Mouse (Mus musculus) liver, embryonic 12.5 days (tissue): ENCODE data around the gene Stub1. TPM values are rescaled to one million over a fixed set of nuclear protein-coding genes. Genes with fewer than 3 reads are reported as not detected.

Experiments used
- ATAC-seq: fragments of 200-750 bp; cut with Nextera tagmentation; 2 replicates; pipeline ENCODE4 v1.8.0; 2017; ENCODE audit warnings: moderate number of reproducible peaks, mild to moderate bottlenecking, moderate library complexity
- H3K27ac ChIP-seq: fragments of 300-500 bp; sonication (generic); 2 replicates; pipeline ENCODE4 v1.5.1; 2016; ENCODE audit warnings: mild to moderate bottlenecking
- H3K27me3 ChIP-seq: fragments of 300-500 bp; sonication (generic); replicated peaks from 2 replicates; pipeline ENCODE4 v1.6.1; 2016; ENCODE audit warnings: mild to moderate bottlenecking, moderate library complexity
- H3K36me3 ChIP-seq: fragments of 300-500 bp; sonication (generic); 2 replicates; pipeline ENCODE4 v1.6.1; 2016; ENCODE audit warnings: mild to moderate bottlenecking, moderate library complexity
- H3K4me1 ChIP-seq: fragments of 300-500 bp; sonication (generic); 2 replicates; pipeline ENCODE4 v1.6.1; 2016
- H3K4me2 ChIP-seq: fragments of 300-500 bp; sonication (generic); 2 replicates; pipeline ENCODE4 v1.6.1; 2016; ENCODE audit warnings: mild to moderate bottlenecking, moderate library complexity
- H3K4me3 ChIP-seq: fragments of 300-500 bp; sonication (generic); 2 replicates; pipeline ENCODE4 v1.5.1; 2016; ENCODE audit warnings: mild to moderate bottlenecking, moderate library complexity
- H3K9ac ChIP-seq: fragments of 300-500 bp; sonication (generic); 2 replicates; pipeline ENCODE4 v1.6.1; 2016; ENCODE audit warnings: mild to moderate bottlenecking, moderate library complexity
- H3K9me3 ChIP-seq: fragments of 300-500 bp; sonication (generic); replicated peaks from 2 replicates; pipeline ENCODE4 v1.6.1; 2016; ENCODE audit warnings: mild to moderate bottlenecking, moderate library complexity
- WGBS: fragments of 180-500 bp; shearing (Covaris S2); methylation state at CpG from one replicate; pipeline ENCODE4 v1.1.7; 2016; ENCODE audit not compliant: insufficient replicate concordance; 5-methylcytosine and 5-hydroxymethylcytosine counted together
- polyA plus RNA-seq: library from polyadenylated mRNA; unstranded; fragments of >200 nt; fragmentation: Nextera tagmentation; extraction: Ambion mirVana; gene quantifications from 2 replicates; pipeline ENCODE4 v1.2.1, GENCODE M21; 2016

The Stub1 gene
- polyA plus RNA-seq, 1 experiment from 2014 or later = 156 TPM

GRCm38 (mm10) chr17:25825311-25825710 is 7.9 kb downstream of the Stub1 start:
- no peaks in the 10 kb centered on the region for H3K9me3 ChIP-seq
- no peak for ATAC-seq
- H3K4me3 ChIP-seq = peak overlapping the region; percentile 73
- 83% methylated on average over 6 of the region's 6 CpGs for WGBS
- H3K27ac ChIP-seq = no peak overlapping the region
- H3K9ac ChIP-seq = peak overlapping the region; percentile 76
- H3K36me3 ChIP-seq = peaks cover 41% of the 10 kb centered on the region
- H3K4me1 ChIP-seq = peaks cover 57% of the 10 kb centered on the region
- H3K27me3 ChIP-seq = peaks cover 23% of the 10 kb centered on the region
- peak overlapping the region; percentile 87 for H3K4me2 ChIP-seq

- peak overlapping the region; percentile 80 for H3K27ac ChIP-seq
- ATAC-seq = no peak; the same call in 1 of the 2 replicates
- no peaks in the 10 kb centered on the region for H3K9me3 ChIP-seq
- H3K27me3 ChIP-seq = peaks cover 31% of the 10 kb centered on the region
- peaks cover 34% of the 10 kb centered on the region for H3K36me3 ChIP-seq
- H3K4me3 ChIP-seq = peak overlapping the region; percentile 73
- H3K9ac ChIP-seq = peak overlapping the region; percentile 76
- peak overlapping the region; percentile 87 for H3K4me2 ChIP-seq
- WGBS = 54% methylated on average over 16 of the region's 17 CpGs
- H3K4me1 ChIP-seq = peaks cover 52% of the 10 kb centered on the region
These were observed 8.7 kb downstream of the Stub1 start for GRCm38 (mm10) chr17:25824362-25825142.

- H3K4me1 ChIP-seq = peaks cover 49% of the 10 kb centered on the region
- peak within 1 kb of the TSS; percentile 73 for H3K4me3 ChIP-seq
- peak; percentile 73; the same call in 1 of the 2 replicates for ATAC-seq
- peaks cover 33% of the 10 kb centered on the region for H3K36me3 ChIP-seq
- WGBS = 1% methylated on average over 18 of the region's 18 CpGs
- peaks cover 42% of the 10 kb centered on the region for H3K27me3 ChIP-seq
- peak within 1 kb of the TSS; percentile 87 for H3K4me2 ChIP-seq
- H3K9ac ChIP-seq = peak within 1 kb of the TSS; percentile 76
- H3K9me3 ChIP-seq = no peaks in the 10 kb centered on the region
- H3K27ac ChIP-seq = peak within 1 kb of the TSS; percentile 80
These were observed 9.8 kb downstream of the Stub1 start, which contains the start of gene Wdr24 for GRCm38 (mm10) chr17:25823452-25823851. Gene Wdr24 (plus strand): TSS chr17:25823627.

GRCm38 (mm10) chr17:25818851-25819780 is 14.1 kb downstream of the Stub1 start:
- Histone ChIP-seq H3K27me3 (peaks cover 84% of the 10 kb centered on the region), H3K4me1 (peaks cover 17% of the 10 kb centered on the region), H3K27ac (no peak overlapping the region), H3K4me3 (peak overlapping the region; percentile 22), H3K36me3 (no peaks in the 10 kb centered on the region), H3K9ac (no peak overlapping the region), H3K4me2 (peak overlapping the region; percentile 44), H3K9me3 (no peaks in the 10 kb centered on the region)
- ATAC-seq = peak; percentile 45
- 4% methylated on average over 46 of the region's 46 CpGs for WGBS

DNA sequence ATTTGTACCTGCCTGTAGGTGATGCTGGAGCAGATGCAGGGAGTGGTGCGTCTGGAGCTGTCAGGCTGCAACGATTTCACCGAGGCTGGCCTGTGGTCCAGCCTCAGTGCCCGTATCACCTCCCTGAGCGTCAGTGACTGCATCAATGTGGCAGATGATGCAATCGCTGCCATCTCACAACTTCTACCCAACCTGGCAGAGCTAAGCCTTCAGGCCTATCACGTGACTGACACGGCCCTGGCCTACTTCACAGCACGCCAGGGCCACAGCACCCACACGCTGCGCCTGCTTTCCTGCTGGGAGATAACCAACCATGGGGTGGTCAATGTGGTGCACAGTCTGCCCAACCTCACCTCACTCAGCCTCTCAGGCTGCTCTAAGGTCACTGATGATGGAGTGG is 15.5 kb downstream of the Stub1 start:
- Histone ChIP-seq H3K4me1 (peaks cover 10% of the 10 kb centered on the region), H3K36me3 (no peaks in the 10 kb centered on the region), H3K9me3 (no peaks in the 10 kb centered on the region), H3K27ac (no peak overlapping the region), H3K4me2 (no peak overlapping the region), H3K9ac (no peak overlapping the region), H3K27me3 (peaks cover 97% of the 10 kb centered on the region), H3K4me3 (no peak overlapping the region)
- ATAC-seq = no peak
- WGBS = 67% methylated on average over 11 of the region's 11 CpGs

- H3K27me3 ChIP-seq = peaks cover 98% of the 10 kb centered on the region
- H3K36me3 ChIP-seq = no peaks in the 10 kb centered on the region
- H3K4me1 ChIP-seq = peaks cover 13% of the 10 kb centered on the region
- ATAC-seq = no peak
- no peak overlapping the region for H3K4me3 ChIP-seq
- WGBS = 2% methylated on average over 20 of the region's 20 CpGs
- H3K9ac ChIP-seq = no peak overlapping the region
- no peaks in the 10 kb centered on the region for H3K9me3 ChIP-seq
- H3K27ac ChIP-seq = no peak overlapping the region
- no peak overlapping the region for H3K4me2 ChIP-seq
These were observed 19.7 kb downstream of the Stub1 start for GRCm38 (mm10) chr17:25813471-25813870.

GRCm38 (mm10) chr17:25810890-25811289 is 22.3 kb downstream of the Stub1 start:
- 52% methylated on average over 4 of the region's 4 CpGs for WGBS
- Histone ChIP-seq H3K4me3 (no peak overlapping the region), H3K4me1 (peaks cover 14% of the 10 kb centered on the region), H3K9me3 (no peaks in the 10 kb centered on the region), H3K27ac (no peak overlapping the region), H3K9ac (no peak overlapping the region), H3K4me2 (no peak overlapping the region), H3K36me3 (no peaks in the 10 kb centered on the region), H3K27me3 (peaks cover 97% of the 10 kb centered on the region)
- ATAC-seq = no peak

GRCm38 (mm10) chr17:25809606-25810340 is 23.4 kb downstream of the Stub1 start:
- peaks cover 90% of the 10 kb centered on the region for H3K27me3 ChIP-seq
- ATAC-seq = no peak; the same call in 1 of the 2 replicates
- no peak overlapping the region for H3K27ac ChIP-seq
- H3K9me3 ChIP-seq = no peaks in the 10 kb centered on the region
- peak overlapping the region; percentile 55 for H3K4me3 ChIP-seq
- H3K4me2 ChIP-seq = peak overlapping the region; percentile 77
- no peaks in the 10 kb centered on the region for H3K36me3 ChIP-seq
- peaks cover 14% of the 10 kb centered on the region for H3K4me1 ChIP-seq
- 12% methylated on average over 24 of the region's 25 CpGs for WGBS
- H3K9ac ChIP-seq = no peak overlapping the region

GRCm38 (mm10) chr17:25808789-25809605 is 24.2 kb downstream of the Stub1 start, which contains the start of gene Fbxl16:
Gene Fbxl16 (plus strand): TSS chr17:25809085.
- WGBS = 1% methylated on average over 98 of the region's 100 CpGs
- H3K4me3 ChIP-seq = peak within 1 kb of the TSS; percentile 55
- H3K4me2 ChIP-seq = peak within 1 kb of the TSS; percentile 77
- H3K27me3 ChIP-seq = peaks cover 87% of the 10 kb centered on the region
- H3K4me1 ChIP-seq = peaks cover 14% of the 10 kb centered on the region
- ATAC-seq = no peak; the same call in 1 of the 2 replicates
- H3K27ac ChIP-seq = no peak within 1 kb of the TSS
- no peaks in the 10 kb centered on the region for H3K36me3 ChIP-seq
- no peaks in the 10 kb centered on the region for H3K9me3 ChIP-seq
- H3K9ac ChIP-seq = peak within 1 kb of the TSS; percentile 25; the same call in 1 of the 2 replicates

DNA sequence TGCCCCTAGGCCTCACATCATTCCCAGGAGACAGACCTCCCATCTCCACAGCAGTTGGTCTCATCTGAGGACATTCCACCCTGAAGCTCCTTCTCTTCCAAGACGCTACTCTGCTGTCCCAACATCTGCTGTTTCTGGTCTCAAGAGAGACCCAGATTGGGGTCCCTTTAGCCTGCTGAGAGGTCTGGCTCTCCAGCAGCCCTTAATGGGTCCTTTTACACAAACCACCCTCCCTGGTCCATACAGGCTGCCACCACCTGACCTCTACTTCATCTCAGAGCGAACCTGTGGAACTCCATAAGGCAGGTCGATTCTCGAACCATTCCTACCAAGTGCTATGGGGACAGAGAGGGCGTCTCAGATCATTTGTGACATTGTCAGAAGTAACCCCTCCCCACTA is 25.2 kb downstream of the Stub1 start:
- no peak for ATAC-seq
- H3K4me1 ChIP-seq = peaks cover 14% of the 10 kb centered on the region
- no peaks in the 10 kb centered on the region for H3K9me3 ChIP-seq
- 40% methylated on average over 5 of the region's 5 CpGs for WGBS
- H3K9ac ChIP-seq = no peak overlapping the region
- no peaks in the 10 kb centered on the region for H3K36me3 ChIP-seq
- peak overlapping the region; percentile 55; the same call in 1 of the 2 replicates for H3K4me3 ChIP-seq
- peak overlapping the region; percentile 77; the same call in 1 of the 2 replicates for H3K4me2 ChIP-seq
- no peak overlapping the region for H3K27ac ChIP-seq
- peaks cover 88% of the 10 kb centered on the region for H3K27me3 ChIP-seq
